Mouse (Mus musculus): Measurements from ENCODE around the gene Ncoa3. TPM values are rescaled to one million over a fixed set of nuclear protein-coding genes. Genes with fewer than 3 reads are reported as not detected.

The Ncoa3 gene
- polyA plus RNA-seq, 1 experiment from 2014 or later, result 16.7 TPM

DNA sequence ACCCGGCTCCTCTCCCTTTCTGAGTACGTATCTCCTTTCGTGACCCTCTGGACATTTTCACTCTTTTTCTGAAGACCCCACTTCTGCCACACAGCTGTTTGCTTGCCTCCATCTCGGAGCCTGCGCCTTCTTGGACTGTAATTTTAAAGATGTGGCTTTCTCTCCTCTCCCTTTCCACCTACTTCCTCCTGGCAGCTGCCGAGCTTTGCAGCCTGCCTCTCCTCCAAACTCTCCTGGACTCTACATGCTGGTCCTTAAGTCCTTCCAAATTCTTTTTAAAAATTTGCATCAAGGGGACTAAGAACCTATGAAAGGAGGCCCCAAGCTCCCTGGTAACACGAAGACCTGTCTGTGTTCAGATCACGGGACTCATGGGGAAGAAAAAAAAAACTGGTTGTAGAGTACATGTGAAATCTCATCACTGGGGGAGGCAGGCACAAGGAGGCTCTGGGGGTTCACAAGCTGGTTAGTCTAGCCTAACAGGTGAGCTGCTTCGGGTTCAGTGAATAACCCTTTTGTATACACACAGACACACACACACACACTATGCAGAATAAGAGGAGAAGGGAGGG is 35.1 kb upstream of the Ncoa3 start:
- ATAC-seq (replicated peaks), result no peak
- Histone ChIP-seq H3K9ac (no peak overlapping the region), H3K4me1 (no peaks in the 10 kb centered on the region), H3K27ac (no peak overlapping the region), H3K27me3 (replicated peaks) (no peaks in the 10 kb centered on the region), H3K4me3 (no peak overlapping the region), H3K36me3 (replicated peaks) (no peaks in the 10 kb centered on the region), H3K9me3 (no peaks in the 10 kb centered on the region), H3K4me2 (no peak overlapping the region)
- WGBS, result 79% methylated on average over 9 of the region's 9 CpGs

- WGBS, result 79% methylated on average over 6 of the region's 6 CpGs
- Histone ChIP-seq H3K27ac (no peak overlapping the region), H3K27me3 (replicated peaks) (no peaks in the 10 kb centered on the region), H3K9me3 (no peaks in the 10 kb centered on the region), H3K9ac (no peak overlapping the region), H3K4me3 (no peak overlapping the region), H3K4me2 (no peak overlapping the region), H3K36me3 (replicated peaks) (no peaks in the 10 kb centered on the region), H3K4me1 (no peaks in the 10 kb centered on the region)
- no peak for ATAC-seq (replicated peaks)
Observed at GRCm38 (mm10) chr2:165958556-165958955, 33.9 kb upstream of the Ncoa3 start.

GRCm38 (mm10) chr2:165960695-165961094 is 31.7 kb upstream of the Ncoa3 start:
- no peak for ATAC-seq (replicated peaks)
- 84% methylated on average over 3 of the region's 3 CpGs for WGBS
- H3K9ac ChIP-seq, result no peak overlapping the region
- no peaks in the 10 kb centered on the region for H3K27me3 ChIP-seq (replicated peaks)
- H3K9me3 ChIP-seq, result no peaks in the 10 kb centered on the region
- no peak overlapping the region for H3K4me2 ChIP-seq
- no peaks in the 10 kb centered on the region for H3K36me3 ChIP-seq (replicated peaks)
- H3K4me1 ChIP-seq, result no peaks in the 10 kb centered on the region
- no peak overlapping the region for H3K27ac ChIP-seq
- H3K4me3 ChIP-seq, result no peak overlapping the region

DNA sequence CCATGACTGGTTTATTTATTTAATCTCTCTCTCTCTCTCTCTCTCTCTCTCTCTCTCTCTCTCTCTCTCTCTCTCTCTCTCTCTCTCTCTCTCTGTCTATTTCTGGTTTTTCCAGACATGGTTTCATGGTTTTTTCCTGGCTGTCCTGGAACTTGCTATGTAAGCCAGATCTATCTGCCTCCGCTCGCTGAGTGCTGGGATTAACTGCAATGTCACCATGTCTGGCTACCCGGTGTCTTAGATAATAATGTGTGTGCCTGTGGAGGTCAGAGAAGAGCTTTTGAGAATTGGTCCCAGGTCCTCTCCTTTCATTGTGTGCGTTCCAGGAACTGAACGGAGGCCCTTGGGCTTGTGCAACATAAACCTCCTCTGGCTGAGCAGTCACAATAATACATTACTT is 29.6 kb upstream of the Ncoa3 start:
- no peaks in the 10 kb centered on the region for H3K27me3 ChIP-seq (replicated peaks)
- H3K4me2 ChIP-seq, result no peak overlapping the region
- 0 out of 2 replicates have a peak, but pooled peaks cover 3% of the 10 kb centered on the region for H3K4me1 ChIP-seq
- H3K9ac ChIP-seq, result no peak overlapping the region
- ATAC-seq (replicated peaks), result no peak
- no peaks in the 10 kb centered on the region for H3K36me3 ChIP-seq (replicated peaks)
- no peak overlapping the region for H3K4me3 ChIP-seq
- H3K9me3 ChIP-seq, result no peaks in the 10 kb centered on the region
- H3K27ac ChIP-seq, result no peak overlapping the region
- WGBS, result 74% methylated on average over 5 of the region's 5 CpGs

- ATAC-seq (replicated peaks), result no peak
- 54% methylated on average over 4 of the region's 4 CpGs for WGBS
Observed at GRCm38 (mm10) chr2:165964121-165964520, 28.3 kb upstream of the Ncoa3 start.

GRCm38 (mm10) chr2:165967076-165967475 is 25.4 kb upstream of the Ncoa3 start:
- 89% methylated on average over 2 of the region's 2 CpGs for WGBS
- peak overlapping the region; percentile 31; the same call in 1 of the 2 replicates for H3K27ac ChIP-seq

More at GRCm38 (mm10) chr2:165964121-165964520, 28.3 kb upstream of the Ncoa3 start:
- Histone ChIP-seq H3K4me2 (no peak overlapping the region), H3K9me3 (no peaks in the 10 kb centered on the region), H3K36me3 (replicated peaks) (no peaks in the 10 kb centered on the region), H3K9ac (no peak overlapping the region), H3K27me3 (replicated peaks) (no peaks in the 10 kb centered on the region), H3K4me1 (0 out of 2 replicates have a peak, but pooled peaks cover 8% of the 10 kb centered on the region), H3K4me3 (no peak overlapping the region), H3K27ac (no peak overlapping the region)

DNA sequence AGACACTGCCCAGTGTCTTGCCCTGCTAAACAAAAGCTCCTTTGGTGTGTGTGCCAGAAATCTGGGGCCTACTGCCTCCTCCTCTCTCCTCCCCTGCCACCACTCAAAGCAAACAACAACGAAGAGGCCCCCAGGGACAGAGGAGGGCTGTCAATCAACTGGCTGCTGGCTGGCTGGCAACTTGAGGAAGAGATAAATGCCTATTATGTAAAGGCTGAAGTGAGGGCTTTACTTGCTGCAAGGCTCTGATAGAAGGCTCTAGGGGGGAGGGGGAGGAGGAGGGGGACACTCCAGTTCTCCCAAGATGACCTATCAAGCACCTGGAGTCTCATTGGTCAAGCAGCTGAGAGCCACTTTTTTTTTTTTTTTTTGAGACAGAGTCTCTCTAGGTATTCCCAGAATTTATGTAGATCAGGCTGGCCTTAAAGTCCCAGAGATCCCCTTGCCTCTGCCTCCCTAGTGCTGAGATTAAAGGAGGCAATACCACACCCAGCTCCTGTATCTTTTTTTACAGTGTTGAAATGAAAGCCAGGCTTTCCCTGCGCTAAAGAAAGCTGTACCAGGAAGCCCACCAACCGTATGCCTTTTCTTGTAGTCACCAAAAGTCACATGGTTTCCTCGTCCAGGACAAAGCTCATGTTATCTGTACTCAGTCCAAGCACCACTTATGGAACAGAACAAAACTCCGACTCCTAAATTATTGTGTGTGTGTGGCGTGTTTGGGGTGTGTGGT is 24.4 kb upstream of the Ncoa3 start:
- Histone ChIP-seq H3K4me1 (0 out of 2 replicates have a peak, but pooled peaks cover 8% of the 10 kb centered on the region), H3K27me3 (replicated peaks) (no peaks in the 10 kb centered on the region), H3K4me2 (no peak overlapping the region), H3K36me3 (replicated peaks) (no peaks in the 10 kb centered on the region), H3K4me3 (no peak overlapping the region), H3K9me3 (no peaks in the 10 kb centered on the region), H3K27ac (peak overlapping the region; percentile 31), H3K9ac (no peak overlapping the region)
- peak; percentile 66 for ATAC-seq (replicated peaks)
- WGBS, result 63% methylated on average over 6 of the region's 6 CpGs

More at GRCm38 (mm10) chr2:165967076-165967475, 25.4 kb upstream of the Ncoa3 start:
- no peaks in the 10 kb centered on the region for H3K36me3 ChIP-seq (replicated peaks)
- H3K4me2 ChIP-seq, result no peak overlapping the region
- ATAC-seq (replicated peaks), result no peak
- no peaks in the 10 kb centered on the region for H3K9me3 ChIP-seq
- H3K4me1 ChIP-seq, result 0 out of 2 replicates have a peak, but pooled peaks cover 8% of the 10 kb centered on the region
- no peaks in the 10 kb centered on the region for H3K27me3 ChIP-seq (replicated peaks)
- H3K9ac ChIP-seq, result no peak overlapping the region
- no peak overlapping the region for H3K4me3 ChIP-seq

DNA sequence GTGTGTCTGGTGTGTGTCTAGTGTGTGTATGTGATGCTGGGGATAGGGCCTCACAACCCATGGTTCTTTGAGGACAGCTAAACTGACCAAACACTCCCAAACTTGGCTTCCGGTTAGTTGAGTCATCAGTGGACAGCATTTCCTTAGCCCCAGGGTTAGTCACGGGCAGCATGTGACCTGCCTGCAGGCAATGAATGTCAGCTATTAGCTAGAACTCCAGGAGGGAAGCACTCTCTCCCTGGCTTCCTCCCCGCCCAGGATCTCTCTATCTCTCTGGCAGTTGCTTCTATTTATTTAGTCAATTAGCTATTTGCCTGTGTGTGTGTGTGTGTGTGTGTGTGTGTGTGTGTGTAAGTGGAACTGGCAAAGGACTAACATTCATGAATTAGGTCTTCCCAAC is 23.6 kb upstream of the Ncoa3 start:
- H3K4me3 ChIP-seq, result no peak overlapping the region
- 0 out of 2 replicates have a peak, but pooled peaks cover 8% of the 10 kb centered on the region for H3K4me1 ChIP-seq
- H3K36me3 ChIP-seq (replicated peaks), result no peaks in the 10 kb centered on the region
- no peaks in the 10 kb centered on the region for H3K27me3 ChIP-seq (replicated peaks)
- 42% methylated on average over 3 of the region's 3 CpGs for WGBS
- H3K4me2 ChIP-seq, result no peak overlapping the region
- H3K9ac ChIP-seq, result no peak overlapping the region
- H3K27ac ChIP-seq, result no peak overlapping the region
- no peak for ATAC-seq (replicated peaks)
- no peaks in the 10 kb centered on the region for H3K9me3 ChIP-seq

DNA sequence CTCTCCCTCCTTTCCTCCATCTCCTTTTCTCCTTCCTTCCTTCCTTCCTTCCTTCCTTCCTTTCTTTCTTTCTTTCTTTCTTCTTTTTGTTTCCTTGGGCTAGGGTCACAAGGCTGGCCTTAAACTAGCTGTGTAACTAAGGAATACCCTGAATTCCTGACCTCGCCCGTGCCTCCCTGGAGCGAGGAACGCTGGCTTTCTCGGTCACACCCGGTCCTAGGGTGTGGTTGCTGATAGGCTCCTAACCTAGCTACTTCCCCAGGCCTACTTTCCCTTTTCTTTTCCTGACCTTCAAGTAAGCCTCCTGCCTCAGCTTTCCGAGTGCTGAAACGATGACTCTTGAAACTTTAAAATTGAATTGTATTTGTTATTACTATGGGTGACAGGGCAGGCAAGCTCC is 23.0 kb upstream of the Ncoa3 start:
- no peak for ATAC-seq (replicated peaks)
- no peaks in the 10 kb centered on the region for H3K9me3 ChIP-seq
- 70% methylated on average over 8 of the region's 8 CpGs for WGBS

GRCm38 (mm10) chr2:165969961-165970360 is 22.5 kb upstream of the Ncoa3 start:
- Histone ChIP-seq H3K27ac (no peak overlapping the region), H3K36me3 (replicated peaks) (no peaks in the 10 kb centered on the region), H3K9ac (no peak overlapping the region), H3K9me3 (no peaks in the 10 kb centered on the region), H3K4me1 (0 out of 2 replicates have a peak, but pooled peaks cover 8% of the 10 kb centered on the region), H3K4me2 (no peak overlapping the region), H3K27me3 (replicated peaks) (no peaks in the 10 kb centered on the region), H3K4me3 (no peak overlapping the region)
- 90% methylated on average over 13 of the region's 13 CpGs for WGBS
- ATAC-seq (replicated peaks), result no peak

More for the DNA sequence above, 23.0 kb upstream of the Ncoa3 start:
- Histone ChIP-seq H3K4me3 (no peak overlapping the region), H3K9ac (no peak overlapping the region), H3K4me2 (no peak overlapping the region), H3K27ac (no peak overlapping the region), H3K27me3 (replicated peaks) (no peaks in the 10 kb centered on the region), H3K4me1 (0 out of 2 replicates have a peak, but pooled peaks cover 8% of the 10 kb centered on the region), H3K36me3 (replicated peaks) (no peaks in the 10 kb centered on the region)

DNA sequence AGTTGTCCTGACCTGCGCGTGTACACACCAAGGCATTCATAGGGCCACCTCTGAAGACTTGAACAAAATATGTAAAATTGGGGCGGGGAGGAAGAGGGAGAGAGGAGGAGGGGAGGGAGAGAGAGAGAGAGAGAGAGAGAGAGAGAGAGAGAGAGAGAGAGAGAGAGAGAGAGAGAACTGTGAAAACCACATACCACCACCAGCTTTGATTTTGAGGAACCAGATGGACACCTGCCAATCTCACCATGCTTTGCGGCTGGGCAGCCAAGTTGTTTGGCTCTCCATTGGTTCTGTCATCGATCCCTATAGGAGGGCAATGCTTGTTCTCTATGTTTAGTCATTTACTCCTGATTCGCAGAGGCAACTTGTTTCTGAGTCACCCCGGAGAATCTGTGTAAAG is 21.7 kb upstream of the Ncoa3 start:
- H3K9ac ChIP-seq, result no peak overlapping the region
- H3K4me1 ChIP-seq, result 0 out of 2 replicates have a peak, but pooled peaks cover 8% of the 10 kb centered on the region
- no peaks in the 10 kb centered on the region for H3K9me3 ChIP-seq
- 94% methylated on average over 7 of the region's 7 CpGs for WGBS
- no peak overlapping the region for H3K4me3 ChIP-seq
- no peaks in the 10 kb centered on the region for H3K27me3 ChIP-seq (replicated peaks)
- H3K27ac ChIP-seq, result no peak overlapping the region
- H3K4me2 ChIP-seq, result no peak overlapping the region
- ATAC-seq (replicated peaks), result no peak
- no peaks in the 10 kb centered on the region for H3K36me3 ChIP-seq (replicated peaks)

DNA sequence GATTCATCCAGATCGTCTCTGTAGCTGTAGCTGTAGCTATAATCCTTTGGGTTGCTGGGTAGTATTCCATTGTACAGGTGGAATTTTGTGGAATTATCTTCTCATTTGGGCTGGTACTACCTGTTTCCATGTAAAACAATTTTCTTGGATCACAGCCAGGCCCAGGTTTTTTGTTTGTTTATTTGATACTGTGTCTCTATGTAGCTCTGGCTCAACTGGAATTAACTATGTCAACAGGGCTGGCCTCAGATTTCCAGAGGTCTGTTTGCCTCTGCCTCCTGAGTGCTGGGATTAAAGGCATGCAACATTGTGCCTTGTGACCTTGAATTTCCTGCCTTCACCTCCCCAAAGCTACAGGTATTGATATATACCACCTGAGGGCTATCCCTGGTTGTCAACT is 18.1 kb upstream of the Ncoa3 start:
- no peak overlapping the region for H3K27ac ChIP-seq
- no peaks in the 10 kb centered on the region for H3K4me1 ChIP-seq
- no peak for ATAC-seq (replicated peaks)
- H3K36me3 ChIP-seq (replicated peaks), result no peaks in the 10 kb centered on the region
- H3K27me3 ChIP-seq (replicated peaks), result no peaks in the 10 kb centered on the region
- H3K4me2 ChIP-seq, result no peak overlapping the region
- H3K9me3 ChIP-seq, result no peaks in the 10 kb centered on the region
- H3K4me3 ChIP-seq, result no peak overlapping the region
- no peak overlapping the region for H3K9ac ChIP-seq
- 93% methylated on average over 1 of the region's 1 CpGs for WGBS

DNA sequence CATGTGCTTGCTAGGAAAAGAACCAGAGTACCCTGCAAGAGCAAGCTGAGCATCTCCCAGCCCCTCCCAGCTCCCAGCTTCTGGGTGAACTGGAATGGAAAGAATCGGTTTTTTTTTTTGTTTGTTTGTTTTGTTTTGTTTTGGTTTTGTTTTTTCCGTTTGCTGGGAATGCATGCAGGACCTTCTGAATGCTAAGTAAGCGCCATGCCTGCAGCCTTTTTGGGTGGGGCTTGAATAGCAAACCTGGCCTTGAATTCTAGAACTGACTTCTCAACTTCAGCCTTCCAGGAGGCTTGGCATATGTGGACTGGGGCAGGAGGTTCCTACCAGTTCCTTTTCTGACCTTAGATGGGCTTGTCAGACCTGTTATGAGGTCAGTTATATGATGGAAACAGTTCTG is 16.2 kb upstream of the Ncoa3 start:
- ATAC-seq (replicated peaks), result no peak
- no peaks in the 10 kb centered on the region for H3K9me3 ChIP-seq
- H3K27ac ChIP-seq, result no peak overlapping the region
- H3K9ac ChIP-seq, result no peak overlapping the region
- H3K4me3 ChIP-seq, result no peak overlapping the region
- H3K27me3 ChIP-seq (replicated peaks), result no peaks in the 10 kb centered on the region
- no peak overlapping the region for H3K4me2 ChIP-seq
- WGBS, result 80% methylated on average over 3 of the region's 3 CpGs
- H3K4me1 ChIP-seq, result no peaks in the 10 kb centered on the region
- no peaks in the 10 kb centered on the region for H3K36me3 ChIP-seq (replicated peaks)
